Mouse (Mus musculus): ENCODE measurements around the gene Sidt2.

Sidt2 gene

DNA sequence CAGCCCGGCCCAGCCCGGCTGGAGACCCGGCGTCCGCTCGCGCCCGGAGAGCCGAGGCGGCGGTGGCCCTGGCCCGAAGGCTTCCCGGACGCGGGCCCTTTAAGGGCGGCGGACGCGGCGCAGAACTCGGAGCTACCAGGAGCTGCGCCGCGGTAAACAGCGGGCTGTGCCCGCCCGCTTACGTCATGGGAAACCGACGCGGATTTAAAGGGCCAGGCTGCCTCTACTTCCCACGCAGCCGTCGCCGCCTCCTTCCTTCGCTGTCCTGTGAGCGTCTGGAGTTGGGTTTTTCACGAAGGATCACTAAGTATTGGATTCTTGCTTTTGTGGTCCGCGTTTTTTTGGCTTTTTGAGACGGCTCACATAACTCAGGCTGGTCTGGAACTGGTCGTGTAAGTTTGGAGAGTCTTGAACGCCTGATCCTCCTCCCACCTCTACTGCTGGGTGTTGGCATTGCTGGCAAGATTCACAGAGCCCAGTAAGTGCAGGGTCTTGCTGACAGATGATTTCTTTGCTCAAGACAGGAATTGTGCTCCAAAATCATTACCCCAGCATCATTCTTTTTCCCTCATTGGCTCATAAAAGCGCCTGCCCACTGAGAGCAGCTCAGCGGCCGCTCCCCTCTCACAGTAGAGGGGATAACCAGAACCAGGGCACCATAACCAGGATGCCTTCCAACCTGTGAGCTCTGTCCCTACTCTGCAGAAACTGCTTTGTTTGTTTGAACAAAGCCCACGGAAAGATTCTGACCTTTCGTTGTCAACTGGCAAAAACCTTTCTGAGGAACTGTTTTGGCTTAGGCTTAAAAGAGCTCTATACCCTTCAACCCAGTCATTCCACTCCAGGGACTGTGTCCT is at the start of gene Sidt2:
Sidt2 (minus strand) TSS at position 152 of the 857 bp plus-strand sequence.
- peak; percentile 89 for DNase-seq

DNA sequence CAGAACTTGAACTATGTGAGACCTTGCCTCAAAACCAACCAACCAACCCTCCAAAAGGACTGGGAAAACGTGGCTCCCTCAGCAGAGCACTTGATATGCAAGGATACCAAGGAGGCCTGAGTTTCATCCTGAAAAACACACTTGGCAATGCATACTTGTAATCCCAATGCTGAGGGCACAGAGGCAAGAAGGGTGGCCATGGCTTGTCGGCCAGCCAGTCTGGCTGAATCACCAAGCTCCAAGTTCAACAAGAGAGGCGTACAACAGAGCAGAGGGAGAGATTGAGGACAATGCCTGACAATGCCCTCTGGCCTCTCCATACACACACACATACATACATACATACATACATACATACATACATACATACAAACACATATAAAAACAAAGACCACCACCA is 49.5 kb upstream of the Sidt2 start:
- no peak for DNase-seq

DNA sequence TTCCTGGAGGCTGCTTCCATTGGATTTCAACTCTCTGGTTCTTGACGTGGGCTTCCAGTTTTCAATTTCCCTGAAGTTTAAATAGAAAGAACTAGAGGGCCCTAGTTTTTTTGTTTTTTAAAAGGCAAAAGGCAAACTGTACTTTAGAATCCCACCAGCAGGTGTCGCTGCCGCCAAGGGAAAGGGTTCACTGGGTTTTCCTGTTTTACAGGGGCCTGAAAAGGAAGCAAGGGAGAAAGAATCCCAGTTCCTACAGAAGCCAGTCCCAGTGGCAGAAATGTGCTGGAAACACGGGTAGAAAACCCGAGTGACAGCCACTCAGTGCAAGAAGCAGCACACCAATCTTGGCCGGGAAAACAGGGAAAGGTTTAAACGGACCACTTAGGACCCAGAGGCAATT is 48.7 kb upstream of the Sidt2 start:
- DNase-seq = peak; percentile 78

DNA sequence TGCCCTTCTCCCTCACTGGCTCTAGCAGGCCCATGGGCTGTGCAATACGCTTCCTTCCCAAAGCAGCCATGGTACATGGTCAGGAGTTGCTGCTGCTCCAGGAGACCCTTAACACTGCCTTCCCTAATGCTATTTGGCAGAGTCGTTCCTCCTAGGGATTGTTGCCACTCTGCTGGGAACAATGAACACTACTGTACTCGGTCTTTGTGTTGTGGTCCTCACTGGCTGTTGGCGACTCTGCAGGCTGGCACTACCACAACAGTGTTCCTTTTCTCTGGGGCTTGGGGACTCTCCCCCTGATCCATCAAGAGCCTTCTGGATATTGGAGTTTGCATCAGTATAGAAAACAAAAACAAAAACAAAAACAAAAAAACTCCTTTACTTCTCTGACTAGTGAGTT is 44.0 kb upstream of the Sidt2 start:
- no peak for DNase-seq

DNA sequence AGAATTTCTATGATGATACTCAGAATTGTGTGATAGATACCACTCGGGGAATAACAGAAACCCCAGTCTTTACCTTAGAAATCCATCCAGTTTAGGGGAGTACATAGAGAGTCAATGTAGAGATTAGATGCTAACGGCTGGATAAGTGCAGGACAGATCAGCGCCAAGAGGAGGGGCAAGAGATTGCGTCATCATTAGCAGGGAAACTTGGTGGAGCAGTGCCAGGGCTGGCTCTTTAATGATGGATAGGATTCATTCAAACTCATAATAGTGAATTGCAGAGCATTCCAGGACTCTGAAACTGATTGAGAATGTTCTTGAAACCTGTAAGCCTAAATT is 30.1 kb upstream of the Sidt2 start:
- DNase-seq = peak; percentile 39

DNA sequence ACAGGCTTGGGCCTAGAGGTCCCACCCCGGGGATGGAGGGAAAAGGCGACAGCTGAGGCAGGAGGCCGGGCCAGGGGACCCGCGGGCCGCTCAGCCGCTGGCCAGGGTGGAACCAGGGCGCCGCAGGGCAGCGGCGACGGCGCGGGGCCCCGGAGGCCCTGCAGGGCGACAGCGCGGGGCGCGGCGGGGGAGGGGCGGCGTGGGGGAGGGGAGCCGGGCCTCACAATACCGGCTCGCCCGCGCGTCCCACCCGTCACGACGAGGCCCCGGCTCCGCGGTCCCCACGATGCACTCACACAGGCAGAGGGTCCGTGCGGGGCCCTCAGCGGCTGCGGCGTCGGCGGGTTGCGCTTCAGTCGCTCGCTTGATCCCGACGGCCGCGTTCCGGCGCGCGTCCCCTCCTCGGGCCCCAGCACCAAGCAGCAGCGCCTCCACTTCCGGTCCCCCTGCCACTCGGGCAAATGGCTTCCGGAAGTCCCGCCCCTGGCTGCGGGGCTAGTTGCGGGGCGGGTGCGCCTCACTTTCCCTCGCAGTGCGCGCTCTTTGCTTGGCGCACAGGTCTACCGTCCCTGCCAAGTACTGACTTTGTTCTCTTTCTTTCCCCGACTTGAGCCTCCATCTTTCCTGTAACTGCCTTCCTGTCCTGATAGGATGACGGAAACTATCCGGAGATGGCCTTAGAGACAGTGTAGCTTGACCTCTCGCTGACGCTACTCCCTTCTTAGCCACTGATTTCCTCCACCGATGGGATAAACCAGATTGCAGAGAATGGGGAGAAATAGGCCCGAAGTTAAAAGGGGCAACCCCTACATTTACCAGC is 29.6 kb upstream of the Sidt2 start:
- DNase-seq = peak; percentile 93

DNA sequence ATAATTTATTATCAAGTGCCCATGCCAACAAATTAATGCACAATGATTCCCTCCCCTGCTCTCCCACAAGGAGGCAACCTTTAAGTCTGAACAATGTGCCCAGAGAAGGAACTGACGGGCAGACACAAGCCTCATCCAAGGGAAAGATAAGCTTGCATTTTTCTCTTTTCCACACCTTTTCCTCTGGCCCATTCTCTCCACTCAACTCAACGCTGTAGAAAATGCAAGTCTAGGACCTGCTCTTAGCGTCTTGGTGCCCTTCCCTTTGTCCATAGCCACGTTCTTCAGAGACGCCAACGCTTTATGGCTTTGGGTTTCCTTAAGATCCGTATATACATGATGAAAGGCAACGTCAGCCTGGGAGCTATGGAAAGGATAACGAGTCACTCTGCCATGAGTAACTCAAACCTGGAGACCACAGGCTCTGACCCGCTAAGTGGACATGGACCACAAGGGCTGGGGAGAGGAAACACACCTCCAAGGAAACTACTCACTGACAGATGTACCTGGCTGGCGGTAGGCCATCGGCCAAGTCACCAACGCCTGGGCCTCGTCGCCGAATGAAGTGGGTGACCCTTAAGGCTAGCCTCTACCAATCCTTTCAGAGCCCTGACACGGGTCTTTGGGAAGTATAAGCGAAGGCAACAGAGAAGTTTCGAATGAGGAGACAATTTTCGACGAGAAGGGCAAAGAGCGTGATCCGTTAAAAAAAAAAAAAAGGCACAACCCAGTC is 28.8 kb upstream of the Sidt2 start:
- DNase-seq = peak; percentile 49

DNA sequence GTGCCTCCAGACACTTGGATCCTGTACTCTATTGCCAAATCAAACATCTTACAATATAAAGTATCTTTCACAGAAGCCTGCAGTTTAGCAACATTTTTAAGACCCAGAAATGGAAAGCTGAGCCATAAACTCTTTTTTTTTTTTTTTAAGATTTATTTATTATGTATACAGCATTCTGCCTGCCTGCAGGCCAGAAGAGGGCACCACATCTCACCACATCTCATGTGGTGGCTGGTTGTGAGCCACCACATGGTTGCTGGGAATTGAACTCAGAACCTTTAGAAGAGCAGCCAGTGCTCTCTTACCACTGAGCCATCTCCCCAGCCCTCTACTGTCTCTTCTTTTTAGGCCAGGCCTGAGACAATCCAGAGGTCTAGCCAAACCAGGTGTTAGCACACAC is 26.3 kb upstream of the Sidt2 start:
- no peak for DNase-seq

DNA sequence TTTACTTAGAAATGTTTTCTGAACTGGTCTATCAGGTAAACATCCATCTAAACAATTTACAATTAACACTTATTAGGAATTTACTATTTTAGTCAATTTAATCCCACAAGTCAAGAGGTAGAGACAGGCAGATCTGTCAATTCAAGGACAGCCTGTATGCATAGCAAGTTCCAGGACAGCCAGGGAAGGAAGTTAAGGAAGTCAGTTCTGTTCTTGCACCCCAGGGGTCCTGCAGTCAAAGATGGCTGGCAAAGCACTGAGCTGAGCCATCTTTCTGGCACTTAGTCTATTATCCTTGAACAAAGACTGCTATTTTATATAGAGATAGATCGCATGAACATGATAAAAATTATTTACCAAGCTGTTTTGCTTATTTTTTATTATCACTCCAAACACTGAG is 25.6 kb upstream of the Sidt2 start:
- no peak for DNase-seq

DNA sequence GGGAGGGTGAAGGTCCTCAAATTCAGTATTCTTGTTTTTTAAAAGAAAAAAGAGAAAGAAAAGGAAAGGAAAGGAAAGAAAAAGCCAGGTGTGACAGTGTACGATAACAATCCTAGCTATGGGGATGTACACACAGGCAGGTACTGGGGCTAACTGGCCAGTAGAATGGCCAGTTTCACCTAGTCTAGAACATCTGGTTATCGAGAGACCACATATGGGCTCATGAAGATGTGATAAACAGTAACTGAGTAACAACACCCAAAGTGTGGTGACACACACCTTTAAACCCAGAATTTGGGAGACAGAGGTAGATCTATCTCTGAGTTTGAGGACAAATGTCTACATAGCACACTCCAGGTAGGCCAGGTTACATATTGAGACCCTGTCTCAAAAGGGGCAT is 24.7 kb upstream of the Sidt2 start:
- DNase-seq = no peak

DNA sequence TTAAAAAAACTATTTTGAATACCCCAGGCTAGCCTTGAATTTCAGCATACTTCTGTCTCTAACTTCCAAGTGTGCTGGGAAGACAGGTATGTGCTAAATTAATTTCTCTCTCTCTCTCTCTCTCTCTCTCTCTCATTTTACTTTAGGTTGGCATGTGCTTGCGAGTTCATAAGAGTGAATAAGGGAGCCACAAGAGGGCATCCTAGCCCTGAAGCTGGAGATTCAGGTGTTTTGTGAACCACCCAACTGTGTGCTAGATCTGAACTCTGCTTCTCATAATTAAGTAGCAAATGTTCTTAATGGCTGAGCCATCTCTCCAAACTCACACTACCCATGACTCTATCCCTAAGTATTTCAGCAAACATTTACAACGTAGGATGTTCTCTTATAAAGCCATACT is 21.8 kb upstream of the Sidt2 start:
- DNase-seq = no peak

DNA sequence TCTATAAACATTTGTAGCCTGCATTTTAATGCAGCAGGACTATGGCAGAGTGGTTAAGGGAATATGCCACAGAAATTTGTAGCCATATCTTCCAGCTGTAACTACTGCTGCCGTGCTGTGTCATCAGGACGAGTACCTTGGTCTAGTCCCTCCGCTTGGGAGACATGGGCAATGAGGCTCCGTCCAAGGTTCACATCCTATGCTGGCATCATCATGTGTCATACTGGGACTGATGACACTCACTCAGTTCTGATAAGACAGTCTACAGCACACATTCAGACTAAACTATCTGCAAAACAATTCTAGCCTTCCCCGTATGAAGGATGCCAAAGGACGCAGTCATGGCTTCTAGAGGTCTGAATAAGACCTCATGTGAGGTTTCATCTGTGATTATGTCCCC is 8.5 kb upstream of the Sidt2 start:
- DNase-seq = no peak

DNA sequence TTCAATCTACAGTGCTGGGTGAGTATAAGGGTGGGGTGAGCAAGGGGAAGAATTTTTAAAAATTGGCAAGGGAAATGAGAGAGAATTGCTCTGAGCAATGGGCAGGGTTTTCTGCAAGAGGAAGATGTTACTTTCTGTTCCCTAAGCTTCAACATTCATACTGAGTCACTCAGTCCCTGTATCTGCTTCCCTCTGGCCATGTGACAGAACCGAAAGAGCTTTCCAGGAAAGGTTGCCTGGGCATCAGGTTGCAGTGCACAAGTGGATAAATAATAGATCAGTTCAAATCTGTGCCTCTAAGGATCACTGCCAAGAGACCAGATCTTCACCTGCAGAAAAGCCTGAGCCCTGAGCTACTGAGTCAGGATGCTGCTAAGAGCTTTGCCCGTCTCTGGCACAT is 6.8 kb upstream of the Sidt2 start:
- DNase-seq = no peak

DNA sequence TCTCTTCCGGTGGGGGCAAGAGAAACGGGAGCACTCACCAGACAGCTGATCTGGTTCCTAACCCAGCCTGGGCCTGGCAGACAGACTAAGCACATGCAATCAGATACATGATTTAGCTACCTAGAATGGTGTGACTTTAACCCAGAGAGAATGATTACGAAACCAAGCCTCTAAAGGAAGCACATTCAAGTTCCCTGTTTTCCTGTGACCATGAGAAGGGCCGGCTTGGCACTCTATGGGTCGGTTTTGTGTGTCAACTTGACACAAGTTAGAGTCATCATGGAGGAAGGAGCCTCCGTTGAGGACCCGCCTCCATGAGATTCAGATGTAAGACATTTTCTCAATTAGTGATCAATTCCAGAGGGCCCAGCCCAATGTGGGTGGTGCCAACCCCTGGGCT is 4.6 kb upstream of the Sidt2 start:
- no peak for DNase-seq

DNA sequence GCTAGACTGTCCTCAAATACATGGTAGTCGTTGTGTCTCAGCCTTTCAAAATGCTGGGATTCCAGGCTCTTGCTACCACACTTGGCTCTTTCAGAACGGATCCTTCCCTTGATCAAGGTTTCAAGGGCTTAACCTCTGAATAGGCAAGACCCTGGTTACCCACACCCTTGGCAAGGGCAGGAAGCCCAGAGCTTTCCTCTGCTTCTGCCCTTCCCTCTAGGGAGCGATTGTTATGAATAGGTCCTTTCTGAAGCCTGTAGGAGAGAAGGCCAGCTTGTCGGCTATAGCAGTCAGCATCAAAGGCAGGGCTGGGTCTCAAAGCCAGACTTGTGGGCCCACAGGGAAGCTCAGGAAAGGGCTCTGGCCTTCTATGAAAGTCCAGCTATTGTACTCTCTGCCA is 3.8 kb upstream of the Sidt2 start:
- DNase-seq = no peak

DNA sequence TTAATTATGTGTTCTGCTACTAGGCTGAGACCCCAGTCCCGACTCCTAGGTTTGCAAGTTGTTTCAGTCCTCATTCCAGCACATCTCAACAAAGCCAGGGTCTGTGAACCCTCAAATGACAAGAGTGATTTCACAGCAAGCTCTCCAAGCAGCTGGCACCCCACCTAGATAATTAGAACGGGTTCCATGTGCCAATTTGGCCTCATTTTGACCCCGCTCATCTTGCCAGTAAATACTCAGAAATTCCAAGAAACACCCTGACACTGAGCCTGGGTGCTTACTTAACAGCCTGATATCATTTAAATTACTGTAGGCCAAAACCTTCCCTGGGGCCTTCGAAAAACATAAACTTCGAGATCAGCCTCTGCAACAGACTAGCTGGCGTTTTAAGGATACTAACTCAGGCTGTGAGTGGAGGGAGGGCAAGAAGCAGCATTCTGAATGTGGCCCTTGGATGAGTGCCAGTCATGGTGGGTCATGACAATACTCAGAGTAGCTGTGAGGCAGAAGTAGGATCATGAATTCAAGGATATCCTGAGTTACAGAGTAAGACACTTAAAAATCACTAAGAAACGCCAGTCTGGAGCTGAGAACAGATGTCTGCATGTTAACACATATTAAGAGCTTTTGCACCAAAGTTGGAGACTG is 3.1 kb upstream of the Sidt2 start:
- no peak for DNase-seq

DNA sequence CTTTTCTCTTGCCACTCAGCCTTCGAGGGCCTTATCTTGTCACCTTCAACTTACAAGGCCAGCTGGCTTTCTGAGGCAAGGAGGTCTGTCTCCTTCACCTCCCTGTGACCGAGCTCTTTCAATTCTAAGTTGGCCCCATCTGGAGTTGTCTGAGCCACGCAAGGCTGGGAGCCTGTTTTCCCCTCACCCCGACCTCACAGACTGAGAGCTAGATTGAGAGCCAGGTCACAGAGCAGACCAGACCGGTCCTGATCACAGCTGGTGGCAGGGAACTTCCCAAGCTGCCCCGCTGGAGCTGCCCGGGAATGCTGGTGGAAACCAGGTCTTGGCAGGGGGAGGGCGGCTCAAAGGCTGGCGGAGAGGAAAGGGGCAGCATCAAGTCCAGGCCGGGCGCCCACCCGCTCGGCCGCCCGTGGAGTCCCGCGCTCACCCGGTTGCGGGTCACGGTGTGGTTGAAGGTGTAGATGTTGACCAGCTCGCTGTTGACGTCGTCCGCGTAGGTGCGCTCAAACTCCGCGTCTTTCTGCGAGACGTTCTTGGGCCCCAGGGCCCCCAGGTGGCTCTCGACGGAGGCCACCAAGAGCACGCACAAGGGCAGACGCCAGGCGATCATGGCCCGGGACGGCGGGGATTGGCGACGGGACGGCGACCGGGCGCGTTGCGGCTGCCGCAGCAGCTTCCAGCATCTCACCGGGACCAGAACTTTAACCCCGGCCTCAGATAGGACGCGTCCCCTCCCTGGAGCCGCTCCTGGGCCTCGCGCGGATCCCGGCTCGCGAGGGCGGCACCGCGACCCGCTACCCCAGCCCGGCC is 558 bp downstream of the Sidt2 start:
- DNase-seq = peak; percentile 62

DNA sequence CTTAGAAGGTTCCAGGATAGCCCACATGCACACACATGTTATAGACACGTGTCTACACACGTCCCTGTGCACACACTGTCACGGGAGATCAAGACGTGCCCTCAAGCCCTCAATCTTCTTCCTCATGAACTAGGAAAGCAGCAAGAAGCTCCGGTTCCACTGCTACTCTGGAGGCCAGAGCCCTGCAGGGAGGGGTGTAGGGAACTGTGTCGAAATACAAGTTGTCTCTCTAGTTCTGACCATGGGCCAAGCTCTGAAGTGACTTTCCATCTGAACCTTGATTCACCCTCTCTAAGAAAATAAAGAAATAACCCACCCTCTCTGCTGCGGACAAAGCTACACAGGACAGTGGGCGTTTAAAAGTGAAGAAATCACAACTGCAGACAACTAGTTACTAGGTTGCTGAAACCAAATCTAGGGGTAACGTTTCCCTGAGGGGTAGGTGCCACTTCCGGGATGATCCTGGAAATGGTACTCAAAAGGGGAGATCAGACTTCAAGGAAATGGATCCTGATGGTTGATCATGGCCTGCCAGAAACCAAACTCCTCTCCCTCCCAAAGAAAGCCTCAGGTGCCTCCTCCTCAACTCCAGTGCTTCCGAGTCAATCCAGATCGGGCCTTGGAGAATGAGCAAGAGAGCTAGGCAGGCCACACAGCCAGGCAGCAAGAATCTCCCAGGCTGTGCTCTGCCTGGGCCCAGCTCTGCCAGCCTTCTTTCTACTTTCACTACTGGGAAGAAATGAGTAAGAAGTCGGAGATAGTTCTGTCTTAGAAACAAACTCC is 1.4 kb downstream of the Sidt2 start:
- DNase-seq = no peak

DNA sequence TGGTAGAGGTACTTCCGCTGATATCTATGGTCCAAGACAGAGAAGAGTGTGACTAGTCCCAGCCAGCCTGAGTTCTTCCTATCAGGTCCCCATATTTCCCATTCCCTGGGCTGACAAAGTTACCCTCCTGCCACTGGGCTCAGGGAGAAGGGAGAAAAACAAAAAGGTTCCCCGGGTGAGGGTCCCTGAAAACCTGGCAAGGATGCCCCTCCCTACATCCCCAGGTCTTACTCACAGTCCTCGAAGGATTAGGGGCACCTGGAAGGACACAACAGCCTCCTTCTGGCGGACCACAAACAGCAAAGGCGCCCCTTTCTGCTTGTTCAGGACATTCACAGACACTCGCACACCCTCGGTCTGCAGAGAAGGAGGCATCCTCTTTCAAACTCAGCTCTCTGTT is 2.2 kb downstream of the Sidt2 start:
- DNase-seq = no peak

DNA sequence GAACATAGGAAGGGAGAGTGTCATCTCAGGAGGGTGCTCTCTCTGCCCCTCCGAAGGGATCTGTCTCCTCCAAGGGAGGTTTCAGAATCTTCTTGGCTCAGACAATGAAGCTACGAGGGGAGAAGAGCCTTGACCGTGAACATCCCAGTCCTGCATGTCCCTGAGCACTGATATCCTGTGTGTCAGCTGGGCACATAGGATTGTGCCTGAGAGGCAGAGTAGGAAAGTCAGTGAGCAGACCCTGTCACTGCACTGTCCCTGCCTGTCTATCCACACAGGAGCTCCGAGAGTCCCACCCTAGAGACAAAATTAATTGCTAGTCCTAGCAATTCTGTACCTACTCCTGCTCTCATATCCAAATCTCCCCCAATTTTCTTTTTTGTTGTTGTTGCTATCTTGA is 3.0 kb downstream of the Sidt2 start:
- no peak for DNase-seq

DNA sequence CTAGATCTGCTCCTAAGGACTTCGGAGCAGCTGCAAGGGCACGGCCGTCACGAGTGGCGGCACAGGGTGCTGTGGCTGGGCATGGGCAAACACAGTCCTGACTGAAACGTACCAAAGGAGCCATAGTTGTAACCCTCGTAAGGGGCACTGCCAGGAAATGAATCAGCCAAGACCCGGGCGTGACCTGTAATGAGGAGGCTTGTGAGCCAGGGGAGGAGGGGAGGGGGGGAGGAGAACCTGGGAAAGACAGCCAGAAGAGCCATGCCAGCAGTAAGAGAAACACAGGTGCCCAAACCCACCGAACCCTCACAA is 8.2 kb downstream of the Sidt2 start:
- DNase-seq = no peak

All from liver (tissue).